Mouse (Mus musculus): ENCODE measurements around the gene Malrd1.
"Not testable (repeated sequence)": the region's sequence is repeated elsewhere in the genome, so short reads cannot be mapped to it uniquely, and the experiment has no call there.

Malrd1 gene

DNA sequence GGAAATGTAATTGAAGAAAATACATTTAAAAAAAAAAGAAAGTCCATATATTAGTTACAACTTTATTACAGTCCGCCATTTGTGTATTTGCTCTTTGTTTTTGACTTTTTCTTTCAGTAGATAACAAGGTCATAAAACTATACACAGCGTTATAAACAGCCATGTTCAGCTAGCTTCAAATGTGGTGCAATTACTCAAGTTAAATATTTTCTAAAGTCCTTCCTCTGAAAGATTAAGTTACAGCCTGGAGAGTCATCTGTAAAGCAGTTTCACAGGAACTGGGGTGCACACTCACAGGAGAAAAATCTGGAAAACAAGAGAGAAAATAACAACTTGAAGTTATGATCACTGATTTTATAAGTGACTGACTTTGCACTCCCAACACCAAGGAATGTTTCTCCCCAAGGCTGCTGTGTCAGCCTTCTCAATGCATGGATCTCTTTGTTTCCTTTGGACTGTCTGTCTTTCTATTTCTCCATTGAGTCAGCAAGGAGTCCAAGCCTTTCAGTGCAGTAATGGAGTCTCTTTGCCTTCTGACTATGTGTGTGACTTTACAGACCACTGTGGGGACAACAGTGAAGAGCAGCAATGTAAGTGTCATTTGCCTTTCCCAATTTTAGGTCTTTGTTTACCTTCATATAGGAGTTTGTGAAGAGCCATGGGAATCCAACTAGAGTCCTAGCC lies at the start of gene Malrd1:
Gene Malrd1 (plus strand): TSS at position 239 of the 684 bp plus-strand sequence.
- DNase-seq (ENCODE audit: low read depth, low spot score): no peak

GRCm38 (mm10) chr2:15538643-15539042 lies 12.4 kb downstream of the Malrd1 start:
- no peak for DNase-seq (ENCODE audit: low read depth, low spot score)

DNA sequence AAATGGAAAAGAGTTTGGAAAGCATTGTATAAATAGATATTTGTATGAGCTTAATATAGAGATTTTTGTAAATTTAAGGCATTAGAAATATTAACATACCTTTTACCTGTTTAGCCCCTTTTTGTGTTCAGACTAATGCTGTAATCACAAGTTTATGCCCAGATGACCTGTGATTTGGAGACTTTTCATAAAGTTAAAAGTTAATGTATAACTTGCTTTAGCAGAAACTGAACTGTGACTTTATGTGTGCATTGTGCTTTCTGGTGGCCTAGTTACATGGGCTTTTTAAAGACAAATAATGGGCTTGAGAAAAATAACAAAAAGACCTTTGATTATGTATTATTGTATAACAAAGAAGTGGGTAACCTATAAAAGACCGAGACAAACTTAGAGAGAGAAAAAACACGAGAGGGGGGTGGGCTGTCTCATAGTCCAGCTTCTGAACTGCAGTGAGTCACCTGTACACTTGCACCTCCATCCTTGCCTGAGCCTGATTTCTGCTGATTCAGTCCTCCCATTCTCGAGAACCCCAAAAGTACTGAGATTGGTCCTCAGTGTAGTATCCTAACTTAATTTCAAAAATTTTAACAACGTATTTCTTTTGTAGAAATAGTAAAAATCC lies 87.2 kb downstream of the Malrd1 start:
- no peak for DNase-seq (ENCODE audit: low read depth, low spot score)

GRCm38 (mm10) chr2:15614026-15614425 lies 87.7 kb downstream of the Malrd1 start:
- DNase-seq (ENCODE audit: low read depth, low spot score): no peak

DNA sequence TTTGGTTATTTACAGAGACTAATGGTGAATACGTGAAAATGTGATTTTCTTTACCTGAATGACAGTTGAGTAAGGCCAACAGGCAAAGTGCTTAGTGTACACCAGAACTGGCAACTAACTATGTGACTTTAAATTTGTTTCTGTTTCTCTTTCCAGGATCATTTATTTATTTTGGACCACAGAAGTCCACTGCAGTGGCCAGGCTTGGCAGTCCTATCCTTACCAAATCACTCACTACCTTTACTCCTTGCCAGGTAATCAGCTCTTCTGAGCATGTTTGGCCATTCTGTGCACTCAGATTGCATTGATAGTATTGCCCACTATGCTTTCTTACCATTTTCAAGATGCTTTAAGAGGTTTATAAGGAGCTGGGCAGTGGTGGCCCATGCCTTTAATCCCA lies 109.5 kb downstream of the Malrd1 start:
- no peak for DNase-seq (ENCODE audit: low read depth, low spot score)

DNA sequence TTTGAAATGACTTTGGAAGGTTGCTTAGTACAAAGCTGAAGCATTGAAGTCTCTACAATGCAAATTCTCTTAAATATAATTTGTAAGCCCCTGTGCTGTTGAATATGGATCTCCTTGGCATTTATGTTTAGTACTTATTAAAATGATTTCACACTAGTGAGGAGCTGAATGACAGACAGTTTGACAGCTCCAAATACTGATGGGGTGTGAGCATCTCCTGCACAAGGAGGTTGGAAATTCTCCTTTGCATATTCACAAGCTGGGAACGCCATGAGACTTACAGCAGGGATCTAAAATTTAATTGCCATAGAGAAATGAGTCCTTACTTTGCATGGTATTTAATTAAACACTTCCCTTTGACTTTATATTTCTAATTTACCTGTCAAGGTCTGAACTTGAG lies 117.6 kb downstream of the Malrd1 start:
- no peak for DNase-seq (ENCODE audit: low read depth, low spot score)

- DNase-seq (ENCODE audit: low read depth, low spot score): no peak
Measured at GRCm38 (mm10) chr2:15656388-15656787, 130.1 kb downstream of the Malrd1 start.

DNA sequence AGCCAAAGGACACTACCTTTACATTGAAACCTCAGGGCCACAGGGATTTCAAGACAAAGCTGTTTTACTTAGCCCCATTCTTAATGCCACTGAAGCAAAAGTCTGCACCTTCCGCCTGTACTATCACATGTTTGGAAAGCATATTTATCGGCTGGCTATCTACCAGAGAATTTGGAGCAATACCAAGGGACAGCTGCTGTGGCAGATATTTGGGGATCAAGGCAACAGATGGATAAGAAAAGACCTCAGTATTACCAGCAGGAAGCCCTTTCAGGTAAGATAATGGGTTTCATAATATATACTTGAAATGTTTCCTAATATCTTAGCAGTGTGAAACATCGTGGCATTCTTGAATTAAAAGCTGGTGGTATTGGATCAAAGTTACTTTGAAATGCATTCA lies 176.7 kb downstream of the Malrd1 start:
- no peak for DNase-seq (ENCODE audit: low read depth, low spot score)

GRCm38 (mm10) chr2:15740945-15741344 lies 214.7 kb downstream of the Malrd1 start:
- DNase-seq (ENCODE audit: low read depth, low spot score): no peak

DNA sequence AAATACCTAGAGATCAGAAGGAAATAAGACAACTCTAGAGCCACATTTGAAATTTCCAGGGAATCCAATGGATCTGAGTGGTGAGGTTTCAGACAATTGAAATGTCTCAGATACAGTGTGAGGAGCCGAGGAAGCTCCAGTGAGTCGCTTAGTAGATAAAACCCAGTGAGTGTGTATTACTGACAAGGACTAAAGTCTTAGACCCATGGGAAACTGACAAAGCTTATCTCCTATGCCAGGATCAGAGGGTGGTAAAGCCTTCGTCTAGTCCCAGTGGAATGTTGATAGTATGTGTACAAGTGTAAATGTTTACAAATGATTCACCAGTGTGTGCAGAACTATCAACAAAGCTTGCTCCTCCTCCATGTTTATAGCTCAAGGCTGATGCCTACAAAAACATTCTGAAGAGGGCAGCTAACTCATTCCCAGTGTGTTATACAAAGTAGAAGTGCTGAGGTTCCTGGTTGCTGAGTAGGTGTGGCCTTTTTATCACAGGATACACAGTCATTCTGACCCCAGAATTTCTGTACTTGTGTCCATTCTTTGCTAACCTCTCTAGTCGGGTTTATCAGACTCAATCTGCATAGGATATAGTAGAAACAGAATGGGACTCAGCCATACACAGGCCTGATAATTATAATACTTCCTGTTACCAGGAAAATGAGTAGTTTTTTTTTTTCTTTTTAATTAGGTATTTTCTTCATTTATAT lies 218.9 kb downstream of the Malrd1 start:
- DNase-seq (ENCODE audit: low read depth, low spot score): no peak

DNA sequence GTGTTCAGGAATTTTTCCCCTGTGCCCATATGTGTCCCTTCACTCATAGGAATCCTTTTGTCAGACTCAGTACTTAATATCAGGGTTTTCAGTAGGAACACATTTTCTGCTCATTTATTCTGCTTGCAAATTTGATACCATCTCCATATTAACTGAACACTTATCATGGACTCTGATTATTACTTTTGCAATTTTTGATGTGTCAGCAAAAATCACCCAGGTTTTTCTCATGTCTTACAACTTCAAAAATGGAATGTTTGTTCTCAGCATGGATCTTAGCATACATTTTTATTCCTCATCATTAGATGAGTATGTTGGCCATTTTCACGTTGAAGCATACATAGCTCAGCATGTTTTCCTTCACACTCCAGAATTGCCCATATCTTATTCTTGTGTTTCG lies 258.5 kb downstream of the Malrd1 start:
- DNase-seq (ENCODE audit: low read depth, low spot score): no peak

DNA sequence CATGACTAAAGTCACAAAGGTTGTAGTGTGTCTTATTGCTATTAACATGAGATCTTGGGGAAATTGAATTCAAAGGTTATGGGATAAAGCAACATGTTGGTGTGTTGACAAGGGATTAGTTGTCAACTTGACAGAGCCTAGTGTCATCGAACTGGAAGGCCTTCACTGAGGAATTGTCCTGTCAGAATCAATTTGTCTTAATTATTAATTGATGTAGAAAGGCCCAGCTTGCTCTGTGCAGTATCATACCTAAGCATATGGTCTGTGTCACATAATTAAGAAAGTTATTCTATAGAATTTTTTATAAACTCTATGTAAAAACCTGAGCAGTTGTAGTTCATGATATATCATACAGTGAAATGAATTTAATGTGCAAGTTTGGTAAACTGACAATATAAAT lies 289.4 kb downstream of the Malrd1 start:
- DNase-seq (ENCODE audit: low read depth, low spot score): no peak

- no peak for DNase-seq (ENCODE audit: low read depth, low spot score)
Measured at GRCm38 (mm10) chr2:15869380-15869779, 343.1 kb downstream of the Malrd1 start.

- no peak for DNase-seq (ENCODE audit: low read depth, low spot score)
Measured at GRCm38 (mm10) chr2:15893418-15894120, 367.3 kb downstream of the Malrd1 start.

GRCm38 (mm10) chr2:15925432-15925831 lies 399.2 kb downstream of the Malrd1 start:
- no peak for DNase-seq (ENCODE audit: low read depth, low spot score)

GRCm38 (mm10) chr2:15926041-15926440 lies 399.8 kb downstream of the Malrd1 start:
- DNase-seq (ENCODE audit: low read depth, low spot score): no peak

DNA sequence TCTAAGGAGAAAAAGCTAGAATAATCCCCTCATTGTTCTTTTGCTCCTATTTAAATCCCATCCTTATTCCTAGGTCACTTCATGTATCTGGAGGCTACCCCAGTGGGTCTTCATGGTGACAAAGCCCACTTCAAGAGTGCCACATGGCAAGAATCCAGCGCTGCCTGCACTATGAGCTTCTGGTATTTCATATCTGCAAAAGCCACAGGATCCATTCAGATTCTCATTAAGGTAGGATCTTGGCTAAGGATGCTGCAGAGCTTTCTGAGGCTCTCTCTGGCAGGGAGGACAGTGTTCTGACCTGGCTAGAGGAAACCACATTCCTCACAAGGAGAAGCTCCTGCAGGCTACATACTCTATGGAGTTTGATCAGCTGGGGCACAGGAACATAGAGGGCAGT lies 405.2 kb downstream of the Malrd1 start:
- DNase-seq (ENCODE audit: low read depth, low spot score): no peak

- no peak for DNase-seq (ENCODE audit: low read depth, low spot score)
Measured at GRCm38 (mm10) chr2:15931924-15932323, 405.6 kb downstream of the Malrd1 start.

DNA sequence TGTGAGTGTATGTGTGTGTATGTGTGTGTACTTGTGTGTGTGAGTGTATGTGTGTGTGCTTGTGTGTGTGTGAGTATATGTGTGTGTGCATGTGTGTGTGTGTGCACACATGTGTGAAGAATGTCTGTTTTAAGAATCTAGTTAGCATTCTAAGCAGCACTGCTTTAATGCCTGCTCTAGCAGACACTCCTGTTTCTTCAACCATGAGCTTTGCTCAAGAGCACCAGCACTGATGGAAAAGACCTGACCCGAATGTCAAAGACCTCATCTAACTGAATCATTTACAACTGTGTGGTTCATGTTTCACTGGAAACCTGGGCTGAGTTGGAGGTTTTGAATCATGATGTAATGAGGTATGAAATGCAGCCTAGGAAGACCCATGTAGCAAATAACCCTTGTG lies 406.1 kb downstream of the Malrd1 start:
- DNase-seq (ENCODE audit: low read depth, low spot score): no peak

- no peak for DNase-seq (ENCODE audit: low read depth, low spot score)
Measured at GRCm38 (mm10) chr2:16002925-16003324, 476.6 kb downstream of the Malrd1 start.

DNA sequence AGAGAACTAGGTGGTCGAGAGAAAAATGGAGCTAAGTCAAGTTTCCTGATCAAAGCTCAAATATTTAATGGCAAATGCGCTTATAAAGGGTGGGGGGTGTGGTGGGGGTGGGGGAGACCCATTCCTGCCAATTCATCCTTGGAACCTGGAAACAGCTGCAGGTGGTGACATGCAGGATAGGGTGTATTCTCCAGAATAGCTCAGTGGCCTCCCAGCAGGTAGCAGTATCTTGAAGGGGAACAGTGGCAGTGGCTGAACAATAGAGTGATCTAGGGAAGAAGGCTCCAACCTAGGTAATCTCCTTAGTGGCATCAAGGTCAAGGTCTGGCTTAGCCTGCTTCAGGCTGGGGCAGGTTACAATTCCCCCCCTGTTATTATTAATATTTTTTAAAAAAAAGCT lies 490.8 kb downstream of the Malrd1 start:
- not testable (repeated sequence) for DNase-seq (ENCODE audit: low read depth, low spot score)

DNA sequence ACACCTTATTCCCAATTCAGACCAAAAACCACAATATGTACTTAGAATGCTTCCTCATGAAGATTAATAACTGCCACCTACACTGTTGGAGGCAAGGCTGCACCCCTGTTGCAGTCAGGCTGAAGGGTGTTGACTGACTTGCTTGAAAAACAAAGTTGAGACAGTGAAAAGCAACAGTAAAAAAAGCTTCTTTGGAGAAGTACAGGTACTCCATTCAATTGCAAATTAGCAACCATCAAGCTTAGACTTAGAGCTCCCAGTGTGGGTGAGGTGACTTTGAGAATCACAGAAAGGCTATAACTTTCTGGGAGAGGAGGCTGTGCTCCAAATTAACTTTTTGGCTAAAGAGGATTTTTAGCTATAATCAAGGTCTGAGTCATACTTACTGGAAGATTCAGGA lies 491.4 kb downstream of the Malrd1 start:
- not testable (repeated sequence) for DNase-seq (ENCODE audit: low read depth, low spot score)
